Mouse (Mus musculus) R1 (cell line): Measurements from ENCODE around the gene Ctnnbip1.

ENCODE experiments used
- DNase-seq: peaks from one replicate; pipeline ENCODE4 v3.0.0-alpha.2; 2018; ENCODE audit warnings: low read depth, low spot score

Ctnnbip1 gene

DNA sequence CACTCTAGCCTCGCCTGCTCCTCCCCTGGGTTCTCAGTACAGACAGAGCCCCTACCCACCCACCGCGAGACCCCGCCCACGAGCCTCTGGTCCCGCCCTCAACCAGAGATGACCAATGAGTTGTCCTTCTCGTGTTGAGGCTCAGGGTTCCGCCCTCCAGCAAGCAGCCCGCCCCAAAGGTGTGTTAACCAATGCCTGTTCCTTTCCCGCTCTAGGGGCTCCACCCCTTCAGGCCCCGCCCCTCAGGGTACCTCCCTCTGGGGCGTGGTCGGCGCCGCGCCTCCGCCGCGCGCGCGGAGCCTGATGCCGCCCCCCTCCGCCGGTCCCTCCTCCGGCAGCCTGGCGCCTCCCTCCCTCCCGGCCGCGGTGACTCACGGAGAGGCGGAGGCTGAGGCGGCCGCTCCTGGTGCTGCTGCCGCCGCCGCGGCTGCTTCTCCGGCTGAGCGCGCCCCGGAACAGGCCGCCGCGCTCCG, at the start of gene Ctnnbip1:
TSS of gene Ctnnbip1 (plus strand) at position 369 of the 473 bp plus-strand sequence.
- DNase-seq = peak; percentile 99

DNA sequence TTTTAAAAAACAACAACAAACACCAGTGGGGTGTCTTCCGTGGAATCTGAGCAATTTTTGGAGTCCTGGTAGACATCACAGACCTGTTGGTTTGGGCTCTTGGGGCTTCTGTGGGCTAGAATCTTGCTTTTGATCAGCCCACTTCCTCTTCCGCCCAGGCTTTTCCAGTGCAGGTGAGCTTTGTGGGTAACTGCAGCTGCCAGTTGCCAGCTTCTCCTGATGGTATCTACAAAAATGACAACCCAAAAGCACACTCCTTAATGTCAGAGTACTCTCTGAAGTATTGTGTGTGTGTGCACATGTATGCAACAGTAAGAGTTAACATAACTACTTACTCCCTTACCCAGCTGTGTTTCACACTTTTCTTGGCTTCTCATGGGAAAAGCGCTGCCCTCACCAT, 48.5 kb upstream of the Ctnnbip1 start:
- no peak for DNase-seq

DNA sequence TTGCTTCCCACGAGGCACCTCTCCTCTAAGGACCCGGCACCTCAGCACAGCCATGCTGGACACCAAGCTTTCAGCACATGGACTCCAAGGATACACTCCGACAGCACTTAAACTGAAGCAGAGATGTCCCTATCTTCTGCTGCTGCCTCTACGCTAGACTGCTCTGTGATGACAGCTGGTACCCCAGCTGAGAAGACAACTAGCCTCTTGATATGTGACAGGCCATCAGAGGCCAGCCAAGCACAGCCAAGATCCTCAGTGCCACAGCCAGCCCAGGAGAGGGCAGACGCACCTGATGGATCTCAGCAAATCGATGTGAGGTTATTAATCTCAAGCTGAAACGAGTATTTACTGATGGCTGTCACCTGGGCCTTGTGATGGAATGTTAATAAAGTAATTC, 42.9 kb upstream of the Ctnnbip1 start:
- DNase-seq = no peak

DNA sequence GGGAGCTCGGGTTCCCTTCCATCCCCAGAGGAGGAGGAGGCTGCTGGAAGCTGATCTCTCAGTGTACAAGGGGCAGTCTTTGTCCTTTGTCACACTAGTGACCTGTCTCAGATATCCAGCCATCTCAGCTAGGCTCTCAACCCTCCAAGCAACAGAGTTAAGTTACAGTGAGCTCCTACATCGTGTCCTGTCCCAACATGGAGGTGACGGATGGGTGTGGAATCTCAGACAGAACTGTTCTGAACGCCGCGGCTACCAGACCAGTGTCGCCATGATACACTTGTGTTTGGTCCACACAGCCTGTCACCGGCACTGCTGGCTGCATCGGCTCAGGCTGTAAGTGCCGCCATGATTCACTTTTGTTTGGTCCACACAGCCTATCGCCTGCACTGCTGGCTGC, 41.0 kb upstream of the Ctnnbip1 start, which contains the start of gene Tmem274:
TSS of gene Tmem274 (plus strand) at position 301 of the 400 bp plus-strand sequence.
- DNase-seq = no peak

DNA sequence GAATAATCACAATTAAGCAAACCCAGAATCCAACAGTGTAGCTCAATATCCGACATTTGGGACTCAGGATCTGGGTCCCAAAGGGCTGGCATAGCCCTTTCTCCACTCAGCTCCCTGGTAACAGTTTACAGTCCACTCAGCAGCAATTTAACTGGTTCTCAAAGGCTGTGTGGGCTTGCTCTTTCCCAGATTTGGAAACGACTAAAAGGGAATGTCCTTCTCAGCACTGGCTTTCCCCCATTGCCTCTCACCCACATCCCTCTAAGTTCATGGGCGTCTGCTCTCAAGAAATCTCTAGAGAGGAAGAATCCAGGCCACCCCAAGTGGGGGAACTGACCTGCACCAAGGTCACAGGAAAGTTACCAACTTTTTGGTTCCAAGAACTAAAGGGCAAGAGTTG, 33.5 kb upstream of the Ctnnbip1 start:
- no peak for DNase-seq

DNA sequence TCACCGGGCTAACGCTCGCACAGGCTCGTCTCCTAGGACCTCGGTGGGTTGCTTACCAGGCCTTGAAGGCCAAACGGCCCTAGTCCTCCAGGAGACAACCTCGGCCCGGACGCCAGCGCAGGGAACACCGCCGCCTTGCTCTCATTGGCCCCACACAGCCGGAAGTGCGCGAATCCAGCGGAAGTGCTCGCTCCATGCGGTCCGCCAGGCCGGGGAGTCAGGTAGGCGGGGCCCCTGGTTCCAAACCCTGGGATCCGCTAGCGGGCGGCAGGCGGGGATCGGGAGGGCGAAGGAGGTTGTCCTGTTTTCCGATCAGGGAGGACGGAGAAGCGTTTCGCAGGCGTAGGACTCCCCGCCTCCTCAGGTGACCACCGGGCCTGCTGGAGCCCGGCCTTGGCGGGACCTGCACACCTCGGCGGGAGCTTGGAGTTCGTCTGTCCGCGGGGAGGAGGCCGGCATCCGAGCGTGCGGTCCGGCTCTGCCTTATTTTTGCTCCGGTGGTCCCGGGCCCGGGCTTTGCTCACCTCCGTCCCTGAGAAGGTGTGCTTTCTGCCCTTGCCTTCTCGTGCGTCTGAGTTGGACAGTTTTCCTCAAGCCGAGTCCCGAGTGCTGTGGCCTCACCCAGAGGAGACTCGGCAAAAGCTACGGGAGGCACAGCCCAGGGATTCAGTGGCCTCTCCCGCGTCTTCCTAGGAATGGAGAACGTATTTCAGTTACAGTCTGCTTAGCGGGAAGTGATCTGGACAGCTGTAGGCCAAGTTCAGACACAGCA, 32.8 kb upstream of the Ctnnbip1 start, which contains the start of the genes Nmnat1 and Lzic:
TSS of gene Nmnat1 (minus strand) at position 150 of the 772 bp plus-strand sequence.
TSS of gene Lzic (plus strand) at position 177 of the 772 bp plus-strand sequence.
- DNase-seq = peak; percentile 97

DNA sequence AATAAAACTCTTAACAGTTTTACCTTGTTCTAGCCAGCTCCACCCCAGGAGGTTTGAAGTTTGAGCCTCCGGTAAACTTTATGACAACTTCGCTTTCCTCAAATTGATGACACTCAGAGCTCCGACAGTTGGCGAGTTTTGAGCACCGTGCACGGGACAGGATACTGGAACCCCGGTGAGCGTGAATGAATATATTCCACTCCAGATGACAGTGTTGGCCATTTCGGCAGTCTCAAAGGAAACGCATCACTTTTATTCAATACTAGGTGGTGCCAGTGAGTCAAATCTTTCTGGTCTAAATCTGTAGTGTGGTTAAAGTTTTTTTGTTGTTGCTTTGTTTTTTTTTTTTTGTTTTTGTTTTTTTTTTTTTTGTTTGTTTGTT, 32.2 kb upstream of the Ctnnbip1 start:
- DNase-seq = peak; percentile 53

DNA sequence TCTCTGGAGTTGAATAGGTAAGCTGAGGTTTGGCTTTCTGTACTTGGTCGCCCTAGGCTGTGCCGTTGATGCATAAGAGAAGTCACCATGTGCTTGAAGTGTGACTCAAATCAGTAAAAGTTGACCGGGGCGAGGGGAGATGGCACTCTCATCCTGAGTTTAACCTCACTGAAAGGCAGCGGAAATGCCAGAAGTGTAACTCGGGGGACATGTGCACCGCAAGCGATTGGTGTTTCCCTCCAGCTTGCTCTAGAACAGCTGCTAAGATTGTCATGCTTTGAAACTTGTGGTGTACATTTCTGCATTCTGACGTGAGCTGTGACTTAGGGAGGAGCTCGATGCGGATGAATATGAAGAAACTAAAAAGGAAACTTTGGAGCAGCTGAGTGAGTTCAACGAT, 30.3 kb upstream of the Ctnnbip1 start:
- DNase-seq = no peak

DNA sequence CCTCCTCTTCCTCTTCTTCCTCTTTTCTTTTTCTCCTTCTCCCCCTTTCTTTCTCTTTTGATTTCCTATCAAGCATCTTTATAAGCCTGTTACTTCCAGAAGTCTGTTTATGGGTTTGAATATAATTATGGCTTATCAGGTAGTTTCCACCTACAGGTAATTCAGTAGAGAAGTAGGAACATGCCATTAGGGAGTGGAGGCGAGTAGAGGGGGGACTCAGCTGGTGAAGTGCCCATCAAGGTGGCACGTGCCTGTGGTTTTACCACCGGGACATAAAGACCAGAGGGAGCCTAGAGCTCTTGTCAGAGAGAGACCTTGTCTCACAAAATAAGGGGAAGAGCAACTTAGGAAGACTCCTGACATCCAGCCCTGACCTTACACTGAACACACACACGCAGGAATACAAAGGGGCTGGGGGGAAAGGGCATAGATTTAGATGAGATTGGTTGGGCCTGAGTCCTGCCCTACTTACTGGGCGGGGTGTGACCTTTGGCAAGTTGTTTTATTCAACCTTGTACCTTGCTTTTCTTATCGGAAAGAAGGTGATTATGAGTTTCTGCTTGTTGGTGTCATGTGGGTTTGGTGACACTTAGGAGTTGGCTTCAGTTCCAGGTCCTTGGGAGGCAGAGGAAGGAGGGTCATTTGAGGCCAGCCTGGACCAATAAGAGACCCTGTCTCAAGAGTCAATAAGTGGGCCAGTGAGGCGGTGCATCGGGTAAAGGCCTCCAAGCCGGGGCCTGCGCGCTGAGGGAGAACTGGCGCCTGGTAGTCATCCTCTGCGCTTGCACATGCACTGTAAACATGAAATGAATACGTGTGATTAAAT, 28.4 kb upstream of the Ctnnbip1 start:
- no peak for DNase-seq

DNA sequence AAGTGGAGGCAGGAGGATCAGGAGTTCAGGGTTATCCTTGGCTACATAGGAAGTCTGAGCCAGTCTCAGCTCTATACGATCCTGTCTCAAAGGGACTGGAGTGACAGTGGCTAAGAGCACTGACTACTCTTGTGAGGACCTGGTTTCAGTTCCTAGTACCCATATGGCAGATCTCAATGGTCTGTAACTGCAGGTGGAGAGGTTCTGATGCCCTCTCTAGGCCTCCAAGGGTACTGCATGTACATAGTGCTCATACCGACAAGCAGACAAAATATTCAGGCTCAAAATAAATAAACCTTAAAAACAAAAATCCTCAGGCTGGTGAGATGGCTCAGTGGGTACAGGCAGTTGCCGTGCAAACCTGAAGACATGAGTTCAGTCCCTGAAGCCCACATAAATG, 26.9 kb upstream of the Ctnnbip1 start:
- peak; percentile 76 for DNase-seq

DNA sequence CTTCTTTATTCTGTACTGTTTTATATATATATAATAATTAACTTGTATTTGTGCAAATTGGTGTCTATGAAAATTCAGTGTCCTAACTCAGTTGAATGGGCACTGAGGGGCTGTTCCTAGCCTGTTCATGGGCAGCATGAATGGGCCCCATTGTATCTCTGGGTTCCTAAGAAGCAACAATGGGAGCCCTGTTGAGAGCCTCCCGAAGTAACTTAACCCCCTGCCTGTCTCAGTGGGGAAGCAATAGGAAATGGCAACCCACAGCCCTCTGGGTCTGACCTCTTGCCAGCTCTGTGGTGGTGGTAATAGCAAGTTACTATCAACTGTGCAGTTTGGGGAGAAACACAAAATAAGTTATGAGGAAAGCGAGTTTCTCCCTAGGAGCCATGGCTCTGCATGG, 21.4 kb upstream of the Ctnnbip1 start:
- DNase-seq = no peak

DNA sequence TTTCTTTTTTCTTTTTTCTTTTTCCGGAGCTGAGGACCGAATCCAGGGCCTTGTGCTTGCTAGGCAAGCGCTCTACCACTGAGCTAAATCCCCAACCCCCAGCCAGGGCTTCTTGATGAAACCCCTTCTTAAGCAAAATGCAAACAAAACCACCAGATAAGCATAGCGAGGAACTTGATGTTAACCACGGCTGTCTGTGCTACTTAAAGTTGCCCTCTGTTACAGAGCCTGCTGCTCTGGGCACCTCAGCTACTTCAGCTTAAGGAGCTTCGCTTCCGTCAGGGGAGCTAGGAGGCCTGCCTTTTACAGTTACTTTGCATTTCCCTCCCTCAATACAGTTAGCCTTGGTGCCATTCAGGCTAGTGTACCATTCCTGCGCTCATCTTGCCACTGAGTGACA, 19.1 kb upstream of the Ctnnbip1 start:
- no peak for DNase-seq

DNA sequence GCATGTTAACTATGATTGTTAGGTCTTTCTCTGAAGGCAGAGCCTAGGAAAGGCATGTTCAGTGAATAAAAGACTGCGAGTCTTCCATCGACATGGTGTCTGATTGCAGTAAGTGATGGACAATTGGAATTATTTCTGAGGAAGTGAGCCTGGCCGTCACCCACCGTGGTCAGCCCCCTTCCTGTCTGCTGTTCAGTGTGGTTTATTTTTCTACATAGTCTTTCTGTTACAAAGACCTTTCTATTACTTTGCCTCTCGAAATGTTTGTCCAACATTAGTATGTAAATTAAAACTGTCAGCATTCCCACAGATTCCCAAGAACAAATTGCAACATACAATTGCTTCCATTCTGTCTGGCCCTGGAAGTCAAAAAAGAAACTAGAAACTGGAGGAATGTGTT, 18.2 kb upstream of the Ctnnbip1 start:
- no peak for DNase-seq

DNA sequence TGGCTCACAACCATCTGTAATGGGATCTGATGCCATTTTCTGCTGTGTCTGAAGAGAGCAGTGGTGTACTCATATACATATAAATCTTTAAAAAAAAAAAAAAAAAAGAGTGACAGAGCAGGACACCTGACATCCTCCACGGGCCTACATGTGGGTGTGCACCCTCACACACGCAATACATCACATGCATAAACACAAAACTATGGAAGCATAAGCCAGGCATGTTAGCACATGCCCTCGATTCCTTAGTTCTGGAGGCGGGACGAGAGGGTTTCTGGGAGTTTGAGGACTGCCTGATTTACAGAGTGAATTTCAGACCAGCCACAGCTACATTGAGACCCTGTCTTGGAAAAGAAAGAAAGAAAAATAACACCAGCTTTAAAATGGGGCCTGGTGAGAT, 13.7 kb upstream of the Ctnnbip1 start:
- DNase-seq = no peak

DNA sequence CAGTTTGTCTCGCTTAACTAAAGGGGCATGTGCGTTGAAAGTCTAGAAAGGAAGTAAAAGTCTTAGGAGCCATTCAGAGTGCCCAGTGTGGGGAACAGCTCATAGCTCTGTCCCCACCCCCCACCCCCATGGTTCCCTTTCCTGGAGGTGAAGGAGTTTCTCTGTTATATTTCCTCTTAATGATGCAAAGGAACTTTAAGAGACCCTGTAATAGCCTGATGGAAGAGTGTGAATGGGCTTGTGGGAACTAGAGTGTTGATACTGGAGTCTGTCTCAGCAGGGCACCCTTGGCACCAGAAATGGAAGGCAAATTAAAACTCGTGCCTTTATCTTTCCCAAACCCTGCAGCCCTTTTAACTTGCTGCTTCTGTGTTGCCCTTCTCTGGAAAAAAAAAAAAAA, 13.2 kb upstream of the Ctnnbip1 start:
- DNase-seq = no peak

DNA sequence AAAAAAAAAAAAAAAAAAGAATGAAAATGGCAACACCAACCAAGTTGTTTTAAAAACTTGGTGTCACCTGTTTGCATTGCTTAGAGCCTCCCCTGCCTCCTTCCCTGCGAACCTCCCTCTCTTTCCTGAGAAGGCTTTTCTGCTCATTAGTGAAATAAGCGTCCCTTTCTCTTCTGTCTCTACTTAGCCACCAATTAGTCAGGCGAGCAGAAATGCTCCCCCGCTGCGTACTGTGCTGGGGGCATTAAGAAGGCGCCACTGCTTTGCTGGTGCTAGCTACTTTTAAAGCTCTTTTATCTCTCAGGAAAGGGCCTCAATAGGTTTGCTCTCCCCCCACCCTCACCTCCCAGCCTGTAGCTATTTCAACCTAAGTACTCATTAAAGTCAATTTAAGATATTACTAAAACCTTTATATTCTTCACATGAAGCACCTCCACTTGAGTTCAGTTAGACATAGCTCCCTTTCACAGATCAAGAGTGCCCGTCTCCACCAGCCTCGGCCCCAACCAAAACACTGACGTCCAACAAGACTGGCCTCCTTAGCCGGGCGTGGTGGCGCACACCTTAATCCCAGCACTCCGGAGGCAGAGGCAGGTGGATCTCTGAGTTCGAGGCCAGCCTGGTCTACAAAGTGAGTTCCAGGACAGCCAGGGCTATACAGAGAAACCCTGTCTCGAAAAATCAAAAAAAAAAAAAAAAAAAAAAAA, 12.6 kb upstream of the Ctnnbip1 start:
- no peak for DNase-seq

DNA sequence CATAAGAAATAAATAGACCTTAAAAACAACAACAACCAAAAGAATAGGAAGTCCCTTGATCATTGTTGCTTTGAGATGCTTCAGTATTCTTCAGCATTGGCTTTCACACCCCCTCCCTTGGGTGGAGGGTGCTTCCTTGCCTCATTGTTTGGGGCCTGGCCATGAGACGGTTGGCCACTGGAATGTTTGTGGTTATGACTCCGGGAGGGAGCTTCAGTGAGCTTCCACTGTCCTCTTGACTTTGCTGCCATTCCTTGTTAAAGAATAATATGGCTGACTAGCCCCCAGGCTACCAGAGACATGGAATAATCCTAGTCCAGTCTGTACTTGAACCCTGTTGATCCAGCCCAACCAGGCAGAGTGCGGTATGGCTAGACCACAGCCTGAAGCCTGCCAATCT, 11.1 kb upstream of the Ctnnbip1 start:
- DNase-seq = no peak

DNA sequence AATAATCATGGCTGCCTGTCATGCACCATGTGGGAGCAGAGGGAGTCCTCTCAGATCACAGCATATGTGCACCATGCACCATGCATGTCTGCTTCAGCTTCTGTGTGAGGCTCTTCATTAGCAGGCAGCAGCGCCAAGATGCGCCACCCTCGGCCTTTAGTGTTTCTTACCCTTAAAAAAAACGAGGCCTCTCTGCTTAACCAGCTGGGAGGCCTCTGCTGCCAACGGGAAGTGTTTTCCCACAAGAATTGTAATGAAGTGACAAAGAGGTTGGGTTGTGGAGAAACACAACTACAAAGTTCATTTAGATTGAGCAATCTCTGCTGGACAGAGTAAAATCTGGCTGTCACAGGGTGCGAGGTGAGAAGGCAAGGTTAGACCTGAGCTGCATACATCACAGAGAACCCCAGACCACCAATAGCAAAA, 6.8 kb upstream of the Ctnnbip1 start:
- no peak for DNase-seq

DNA sequence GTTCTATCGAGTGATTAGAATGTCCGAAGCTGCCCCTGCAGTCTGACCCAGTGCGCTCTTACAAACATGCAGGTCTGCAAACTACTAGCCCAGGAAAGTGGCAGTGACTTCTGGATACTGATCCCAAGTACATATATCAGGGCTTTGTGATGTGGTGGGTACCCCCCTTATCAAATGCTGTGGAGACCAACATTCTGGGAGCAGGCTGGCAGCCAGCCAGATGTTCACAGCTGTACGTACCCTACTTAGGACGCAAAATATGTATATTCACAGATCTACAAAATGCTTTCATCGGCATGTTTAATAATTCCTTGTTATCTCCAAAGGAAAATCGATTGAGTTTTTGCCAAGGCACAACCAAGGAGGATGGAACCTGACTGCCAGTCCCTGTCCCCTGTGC, 6.0 kb upstream of the Ctnnbip1 start:
- no peak for DNase-seq

DNA sequence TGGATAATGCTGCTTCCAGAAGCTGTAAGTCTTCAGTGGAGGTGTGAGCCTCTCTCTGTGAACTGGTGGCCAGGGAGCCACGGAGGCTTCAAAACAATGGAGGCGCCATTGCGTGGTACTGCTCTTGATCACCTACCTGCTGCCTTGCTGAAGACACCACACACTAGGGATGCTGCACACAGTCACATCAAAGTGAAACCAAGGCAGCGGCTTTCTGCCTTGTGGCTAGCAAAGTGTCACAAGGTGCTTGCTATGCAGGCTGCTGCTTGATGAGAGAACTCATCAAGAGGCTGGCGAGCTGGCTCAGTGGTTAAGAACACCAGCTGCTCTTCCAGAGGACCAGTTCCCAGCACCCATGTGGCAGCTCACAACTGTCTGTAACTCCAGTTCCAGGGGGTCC, 2.3 kb upstream of the Ctnnbip1 start:
- DNase-seq = no peak

DNA sequence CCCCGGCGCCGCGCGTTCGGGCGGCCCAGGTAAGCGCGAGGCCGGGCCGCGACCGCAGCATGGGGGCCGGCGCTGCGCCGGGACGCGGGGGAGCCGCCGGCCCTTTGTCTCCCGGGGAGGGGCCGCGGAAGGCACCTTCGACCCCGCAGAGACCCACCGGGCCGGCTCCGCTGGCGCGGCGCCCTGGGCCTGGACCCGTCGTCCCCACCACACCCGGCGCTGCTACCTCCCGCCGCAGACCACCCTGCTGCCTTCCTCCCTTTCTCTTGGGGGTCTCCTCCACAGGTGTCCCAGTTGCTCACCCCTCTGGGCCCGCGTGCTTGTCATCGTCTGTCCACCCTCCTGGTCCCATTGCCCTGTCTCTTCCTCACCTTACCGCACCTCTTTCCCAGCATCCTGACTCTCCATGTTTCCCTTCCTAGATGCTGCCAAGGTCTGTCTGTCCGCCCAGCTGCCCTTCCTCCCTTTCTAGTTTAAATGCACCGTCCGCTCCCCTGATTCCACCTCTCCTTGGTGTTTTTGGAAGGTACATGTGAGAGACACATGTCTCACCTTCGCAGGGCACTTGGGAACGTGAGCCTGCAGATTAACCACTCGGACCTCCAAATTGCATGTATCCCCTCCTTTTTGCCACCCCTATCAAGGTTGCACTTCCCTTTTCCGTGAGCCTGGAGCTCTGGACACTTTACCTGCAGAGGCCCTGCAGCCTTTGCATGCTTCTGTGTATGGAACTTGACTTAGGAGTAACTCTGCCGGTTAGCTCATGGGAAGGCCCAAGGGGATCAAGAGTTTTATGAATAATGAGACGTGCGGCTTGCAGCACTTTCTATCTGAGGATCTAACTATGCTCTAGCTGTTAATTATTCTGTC, 550 bp downstream of the Ctnnbip1 start:
- peak; percentile 25 for DNase-seq
